28 mouse cellular contexts compared by ENCODE assay signal in genomic region chr11:80389885-80390284, GRCm38 (mm10).
"Had no signal": no experiment of that assay in that cellular context is flagged by ENCODE, and none has a peak within 500 bp of the region (broad histone marks: within the 10 kb centered on the region; RNA-seq: fewer than 3 reads in every experiment).

No protein-coding gene starts in this region.

- H3K4me2 ChIP-seq: embryonic facial prominence, embryonic 12.5 days; embryonic facial prominence, embryonic 13.5 days; embryonic facial prominence, embryonic 15.5 days; forebrain, embryonic 12.5 days; forebrain, embryonic 13.5 days; forebrain, embryonic 15.5 days had no signal

- H3K27ac ChIP-seq: embryonic facial prominence, embryonic 10.5 days; embryonic facial prominence, embryonic 12.5 days; embryonic facial prominence, embryonic 13.5 days; embryonic facial prominence, embryonic 15.5 days; forebrain, embryonic 10.5 days; forebrain, embryonic 12.5 days; forebrain, embryonic 13.5 days; forebrain, embryonic 15.5 days; gastrocnemius, adult 2 months; heart, adult 2 months had no signal

- H3K9me3 ChIP-seq: embryonic facial prominence, embryonic 10.5 days; embryonic facial prominence, embryonic 12.5 days; embryonic facial prominence, embryonic 13.5 days; embryonic facial prominence, embryonic 15.5 days; forebrain, embryonic 10.5 days; forebrain, embryonic 12.5 days; forebrain, embryonic 13.5 days; forebrain, embryonic 15.5 days had no signal

- H3K27me3 ChIP-seq: embryonic facial prominence, embryonic 12.5 days; embryonic facial prominence, embryonic 13.5 days; embryonic facial prominence, embryonic 15.5 days; forebrain, embryonic 12.5 days; forebrain, embryonic 13.5 days; forebrain, embryonic 15.5 days had no signal

- DNase-seq: cerebellum, adult 8-10 months; cerebellum, adult 9-10 months; cerebellum, adult 9-11 months; cerebellum, postnatal 10 days; cerebellum, postnatal 14 days; cerebellum, postnatal 25 days; cerebellum, postnatal 36 days; embryo, embryonic 11 days; forebrain, postnatal 0 days; gastrocnemius, adult 2 months; gastrocnemius, postnatal 10 days; gastrocnemius, postnatal 14 days; gastrocnemius, postnatal 25 days; gastrocnemius, postnatal 36 days; heart, adult 11 months; heart, adult 18-20 months; heart, adult 2 months had no signal

- H3K4me3 ChIP-seq: embryonic facial prominence, embryonic 10.5 days; embryonic facial prominence, embryonic 12.5 days; embryonic facial prominence, embryonic 13.5 days; embryonic facial prominence, embryonic 15.5 days; erythroblast, embryonic 14.5 days; forebrain, embryonic 10.5 days; forebrain, embryonic 12.5 days; forebrain, embryonic 13.5 days; forebrain, embryonic 15.5 days; gastrocnemius, adult 2 months; heart, adult 2 months had no signal

- ATAC-seq: forebrain, embryonic 13.5 days; forebrain, embryonic 14.5 days; forebrain, embryonic 15.5 days; forebrain, embryonic 16.5 days; forebrain, postnatal 0 days had no signal

- H3K9ac ChIP-seq: embryonic facial prominence, embryonic 12.5 days; embryonic facial prominence, embryonic 13.5 days; embryonic facial prominence, embryonic 15.5 days; forebrain, embryonic 12.5 days; forebrain, embryonic 13.5 days; forebrain, embryonic 15.5 days; forebrain, postnatal 0 days had no signal
